Mouse (Mus musculus): Measurements from ENCODE around the gene Mark1.

Mark1 gene

DNA sequence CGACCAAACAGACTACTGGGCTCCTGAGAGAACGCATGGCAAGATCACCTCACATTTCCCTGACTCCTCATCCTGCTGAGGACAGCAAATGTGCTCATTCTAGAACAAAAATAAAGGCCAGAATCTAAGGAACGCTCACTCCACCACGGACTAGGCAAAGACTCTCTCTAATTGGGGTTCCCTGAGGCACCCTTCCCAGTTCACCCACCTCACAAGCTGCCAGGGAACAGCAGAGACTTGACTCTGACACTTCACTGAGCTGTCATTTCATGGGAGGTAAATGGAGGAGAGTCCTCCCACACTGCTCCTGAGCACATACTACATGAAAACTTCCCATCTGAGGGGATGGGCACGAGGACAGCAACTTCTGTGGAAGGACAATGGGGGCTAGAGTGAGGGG, 37.5 kb downstream of the Mark1 start:
- DNase-seq (ENCODE audit: low read depth) = no peak

DNA sequence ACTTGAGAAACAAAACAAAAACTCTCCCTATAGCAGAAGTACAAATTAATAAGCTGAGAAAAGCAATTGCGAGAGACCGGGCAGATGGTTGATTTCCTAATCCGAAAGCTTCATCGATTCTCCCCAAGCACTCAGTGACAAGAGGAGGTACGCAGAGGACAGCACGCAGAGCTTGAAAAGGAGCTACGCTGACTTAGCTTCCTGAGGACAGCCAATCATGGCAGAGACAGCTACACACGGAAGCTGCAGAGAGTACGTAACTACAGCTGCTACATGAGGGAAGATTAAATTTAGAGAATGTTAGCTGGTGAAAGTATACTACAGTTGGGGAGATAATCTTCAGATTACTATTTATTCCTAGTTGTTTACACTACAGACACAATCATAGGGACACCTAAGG, 40.6 kb downstream of the Mark1 start:
- DNase-seq (ENCODE audit: low read depth) = no peak

DNA sequence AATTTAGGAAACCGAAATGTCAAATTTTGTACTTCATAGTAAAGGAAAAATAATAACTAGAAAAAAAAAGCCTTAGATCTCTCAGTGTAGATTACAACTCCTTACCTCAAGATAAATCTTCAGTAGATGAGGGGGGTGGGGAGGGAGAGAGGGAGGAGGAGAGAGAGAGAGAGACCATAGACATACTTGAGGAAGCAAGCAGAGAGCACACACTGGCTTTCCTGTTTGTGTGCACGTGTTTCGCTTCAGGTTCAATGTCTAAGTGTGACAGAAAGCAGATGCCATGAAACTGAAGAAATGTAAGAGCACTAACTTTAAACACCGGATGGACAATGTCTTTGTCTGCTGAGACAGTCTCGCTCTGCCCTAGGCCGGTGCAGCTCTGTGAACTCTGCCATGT, 41.0 kb downstream of the Mark1 start:
- no peak for DNase-seq (ENCODE audit: low read depth)

DNA sequence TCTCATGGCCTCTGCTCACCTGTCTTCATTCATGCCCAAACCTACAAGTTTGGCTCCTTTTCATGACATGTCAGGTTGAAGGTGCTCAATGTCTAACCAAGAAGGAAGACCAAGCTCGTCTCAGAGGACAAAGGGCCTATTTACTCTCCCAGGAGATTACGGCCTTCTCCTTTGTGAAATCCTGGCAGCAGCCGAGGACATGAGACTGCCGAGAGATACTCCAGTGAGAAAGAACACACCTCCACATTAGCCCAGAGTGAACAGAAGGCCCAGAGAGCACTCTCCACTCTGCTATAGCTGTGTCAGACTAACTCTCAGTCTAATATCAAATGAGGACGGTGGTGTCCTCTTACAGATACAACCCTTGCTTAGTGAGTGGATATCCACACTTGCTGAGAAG, 47.6 kb downstream of the Mark1 start:
- no peak for DNase-seq (ENCODE audit: low read depth)

DNA sequence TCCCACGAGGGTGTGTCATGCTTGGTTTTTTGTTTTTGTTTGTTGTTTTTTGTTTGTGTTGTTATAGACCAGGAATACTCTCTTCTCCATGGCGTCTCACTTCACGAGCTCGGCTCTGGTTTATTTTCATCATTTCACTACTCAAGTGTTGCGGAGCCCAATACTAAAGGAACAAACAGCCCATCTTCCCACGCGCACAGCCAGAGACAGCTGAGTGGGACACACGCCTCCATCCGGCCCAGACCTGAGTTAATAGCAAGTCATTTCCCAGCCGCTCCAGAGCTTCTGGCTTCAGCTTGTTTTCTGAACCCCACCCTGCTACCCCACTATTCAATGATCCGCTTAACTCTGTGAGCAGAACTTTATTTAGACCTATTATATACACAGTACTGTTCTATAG, 48.3 kb downstream of the Mark1 start:
- no peak for DNase-seq (ENCODE audit: low read depth)

DNA sequence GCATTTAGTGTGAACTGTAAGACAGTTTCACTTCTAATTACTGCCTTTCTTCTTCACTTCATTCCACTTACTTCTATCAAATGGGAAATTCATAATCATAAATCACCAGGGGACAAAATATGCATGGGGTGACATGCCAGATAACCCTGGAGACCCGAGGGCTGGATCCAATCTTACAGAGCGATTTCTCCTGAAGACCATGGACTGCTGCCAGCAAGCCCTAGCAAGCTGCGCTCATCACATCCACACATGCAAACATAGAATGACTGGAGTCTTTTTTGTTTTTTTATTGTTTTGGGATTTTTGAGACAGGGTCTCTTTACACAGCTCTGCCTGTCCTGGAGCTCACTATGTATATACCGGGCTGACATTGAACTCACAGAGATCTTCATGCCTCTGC, 61.3 kb downstream of the Mark1 start:
- no peak for DNase-seq (ENCODE audit: low read depth)

DNA sequence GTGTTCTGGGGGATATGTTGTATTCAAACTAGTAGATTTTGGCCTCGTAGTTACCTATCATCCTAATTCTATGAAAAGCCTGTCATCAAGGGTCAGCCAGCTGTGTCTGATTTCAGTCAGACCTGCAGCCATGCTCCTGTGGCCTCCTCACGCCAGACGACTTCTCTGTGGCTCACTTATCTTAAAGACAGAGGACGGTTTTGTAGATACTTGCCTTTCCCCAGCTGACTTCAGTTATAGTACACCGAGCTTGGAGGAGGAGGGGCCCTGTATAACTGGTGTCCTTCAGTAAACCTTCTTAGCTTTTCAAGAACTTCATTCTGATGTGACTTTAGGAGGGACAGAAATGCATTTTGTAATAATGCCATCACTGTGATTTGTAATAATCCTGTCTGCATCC, 63.4 kb downstream of the Mark1 start:
- no peak for DNase-seq (ENCODE audit: low read depth)

DNA sequence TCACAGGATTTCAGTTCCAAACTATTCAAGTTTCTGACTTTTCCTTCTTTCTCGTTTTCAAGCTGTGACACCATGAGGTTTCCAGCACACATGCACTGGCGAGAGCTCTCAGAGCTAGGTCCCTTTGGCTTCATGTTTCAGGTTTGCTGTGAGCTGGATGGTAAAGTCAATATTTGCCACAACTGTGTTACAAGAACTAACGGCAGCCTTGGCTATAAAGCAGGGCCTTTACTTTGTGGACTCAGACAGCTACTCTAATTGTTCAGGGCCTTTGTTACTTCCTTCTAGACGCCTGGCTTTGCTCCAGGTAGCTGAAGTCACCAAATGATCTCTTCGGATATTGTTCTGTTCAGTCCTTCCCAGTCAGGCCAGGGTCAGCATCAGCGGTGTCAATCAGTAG, 63.9 kb downstream of the Mark1 start:
- no peak for DNase-seq (ENCODE audit: low read depth)

DNA sequence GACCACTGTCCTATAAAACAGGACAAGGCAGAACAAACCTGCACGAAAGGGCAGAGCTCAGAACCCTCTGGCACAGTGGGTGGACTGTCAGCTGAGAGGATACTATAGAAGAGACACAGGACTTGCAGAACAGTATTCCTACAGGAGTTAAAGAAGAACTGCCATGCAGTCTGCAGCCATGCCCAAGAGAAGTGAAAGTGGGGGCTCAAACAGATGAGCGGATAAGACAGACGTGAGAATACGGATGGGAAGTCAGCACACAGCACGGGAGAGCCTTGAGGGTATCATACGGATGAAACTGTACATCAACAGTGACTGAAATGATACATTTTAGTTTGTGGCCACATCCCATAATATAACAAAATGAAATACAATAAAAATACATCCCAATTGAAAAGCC, 68.3 kb downstream of the Mark1 start:
- no peak for DNase-seq (ENCODE audit: low read depth)

DNA sequence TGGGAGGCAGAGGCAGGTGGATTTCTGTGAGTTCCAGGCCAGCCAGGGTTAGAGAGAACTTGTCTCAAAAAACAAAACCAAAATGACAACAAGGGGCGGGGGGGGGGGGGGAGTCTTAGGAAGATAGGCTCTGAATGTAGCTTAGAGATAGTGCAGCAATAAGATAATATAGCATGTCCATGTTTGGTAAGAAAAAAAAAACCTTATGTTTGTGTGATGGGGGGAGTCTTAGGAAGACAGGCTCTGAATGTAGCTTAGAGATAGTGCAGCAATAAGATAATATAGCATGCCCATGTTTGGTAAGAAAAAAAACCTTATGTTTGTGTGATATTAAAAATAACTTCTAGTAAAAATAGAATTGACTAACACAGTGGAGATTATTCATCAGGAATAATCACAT, 71.0 kb downstream of the Mark1 start:
- no peak for DNase-seq (ENCODE audit: low read depth)

DNA sequence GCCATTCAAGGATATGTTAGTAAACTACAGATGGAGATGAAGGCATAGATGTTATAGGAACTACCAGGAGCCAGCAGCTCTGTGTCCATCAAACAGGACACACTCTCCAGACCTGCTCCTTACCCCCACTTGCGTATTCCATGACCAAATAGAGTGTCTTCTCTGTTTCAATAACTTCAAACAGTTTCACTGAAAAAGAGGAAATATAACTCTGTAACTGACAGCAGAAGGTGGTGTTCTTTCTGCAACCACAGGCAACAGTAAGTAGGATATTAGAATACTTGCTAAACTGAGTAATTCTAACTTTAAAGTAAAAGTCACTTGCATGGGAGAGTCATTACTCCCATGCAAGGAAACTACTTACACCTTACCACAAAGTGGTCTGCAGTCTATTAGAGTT, 71.5 kb downstream of the Mark1 start:
- DNase-seq (ENCODE audit: low read depth) = no peak

DNA sequence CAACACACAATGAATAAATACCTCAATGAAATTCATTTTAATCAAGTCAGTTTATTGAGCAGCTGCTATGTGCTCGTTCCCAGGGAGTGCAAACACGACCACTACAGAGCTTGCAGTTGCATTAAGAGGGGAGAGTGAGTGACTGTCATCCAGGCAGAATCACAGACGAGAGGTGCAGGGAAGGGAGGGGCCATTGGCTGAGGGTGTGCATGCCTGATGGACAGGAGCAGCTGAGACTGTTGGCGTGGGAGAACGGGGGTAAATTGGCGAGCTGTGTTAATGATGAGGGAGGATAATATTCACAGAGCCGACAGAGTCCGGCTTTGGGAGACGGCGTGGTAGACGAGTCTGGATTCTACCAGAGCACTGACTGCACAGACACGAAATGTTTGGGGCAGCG, 76.5 kb downstream of the Mark1 start:
- no peak for DNase-seq (ENCODE audit: low read depth)

DNA sequence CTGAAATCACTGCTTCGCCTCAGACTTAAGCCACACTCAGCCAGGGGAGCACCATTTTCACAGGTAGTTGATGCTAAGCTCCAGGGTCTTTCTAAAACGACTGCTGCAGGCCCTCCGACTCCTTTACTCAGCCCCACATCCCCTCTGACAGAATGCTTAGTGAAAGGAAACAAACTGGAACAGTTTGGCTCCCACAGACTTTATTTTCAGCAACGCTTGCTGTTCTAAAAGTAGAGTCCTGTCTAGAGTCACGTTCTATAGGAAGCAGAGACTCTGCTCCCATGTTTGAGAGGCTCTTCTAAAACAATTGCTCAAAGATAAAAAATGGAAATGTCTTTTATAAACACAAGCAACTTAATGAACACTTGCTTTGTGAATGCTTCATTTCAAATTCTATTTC, 79.3 kb downstream of the Mark1 start:
- no peak for DNase-seq (ENCODE audit: low read depth)

DNA sequence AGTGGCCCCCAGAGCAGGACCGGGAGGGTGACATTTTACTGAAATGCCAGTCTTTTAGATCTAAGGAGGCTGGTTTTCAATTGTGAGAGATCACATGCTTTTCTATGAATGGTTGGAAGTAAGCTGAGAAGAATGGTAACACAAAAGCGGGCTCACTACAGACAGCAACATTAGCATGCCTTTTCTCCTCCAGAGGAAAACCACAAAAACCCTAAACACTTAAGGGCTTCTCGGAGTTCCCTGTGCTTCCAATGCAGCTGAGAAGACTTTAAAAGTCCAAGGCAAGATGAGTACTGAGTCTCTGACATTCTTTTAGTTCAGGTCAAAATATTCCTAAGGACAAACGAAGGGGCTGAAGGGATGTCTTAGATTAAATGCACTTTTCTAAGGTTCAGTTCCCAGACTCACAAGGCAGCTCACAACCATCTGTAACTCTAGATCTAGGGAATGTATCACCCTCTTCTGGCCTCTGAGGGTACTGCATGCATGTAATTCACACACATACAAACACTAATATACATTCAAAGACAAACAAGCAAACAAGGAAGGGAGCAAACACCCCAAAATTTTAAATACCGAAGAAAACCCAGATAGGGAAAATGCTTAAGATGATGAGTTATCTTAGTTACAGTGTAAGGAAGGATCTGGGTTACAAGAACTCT, 81.0 kb downstream of the Mark1 start:
- DNase-seq (ENCODE audit: low read depth) = no peak

DNA sequence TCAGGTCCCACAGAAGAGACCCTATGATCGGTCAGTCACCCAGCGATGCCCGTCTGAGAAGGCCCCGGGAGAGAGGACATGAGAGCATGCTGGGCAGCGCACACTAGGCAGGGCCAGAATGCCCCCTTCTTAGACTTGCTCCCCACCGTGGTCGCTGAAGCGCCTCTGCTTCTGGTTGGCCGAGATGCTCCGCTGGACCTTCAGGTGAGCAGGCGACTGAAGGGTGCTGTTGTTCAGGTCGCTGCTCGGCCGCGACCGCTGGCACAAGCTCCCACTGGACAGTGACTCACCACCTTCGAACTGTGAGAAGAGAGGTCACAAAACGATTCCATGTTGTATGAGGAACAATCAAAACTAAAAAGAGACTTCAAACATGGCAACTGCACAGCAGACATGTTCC, 87.0 kb downstream of the Mark1 start:
- DNase-seq (ENCODE audit: low read depth) = no peak

DNA sequence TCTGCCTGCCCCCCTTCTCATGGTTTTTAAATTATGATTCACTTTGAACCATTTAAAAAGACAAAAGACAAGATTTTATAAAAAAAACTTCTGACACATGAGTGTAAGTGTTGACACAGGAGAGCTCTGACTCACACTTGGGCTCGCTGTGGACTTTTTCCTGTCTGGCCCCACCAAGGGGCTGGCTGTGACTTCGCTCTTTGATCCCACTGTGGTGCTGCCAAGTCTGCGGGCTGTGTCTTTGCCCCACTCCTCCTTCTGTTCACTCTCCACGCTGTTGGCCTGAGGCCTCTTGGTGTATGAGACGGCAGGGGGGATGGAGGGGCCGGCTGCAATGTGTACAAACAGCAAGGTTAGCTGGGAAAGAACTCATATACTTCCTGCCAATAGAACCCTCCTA, 87.5 kb downstream of the Mark1 start:
- DNase-seq (ENCODE audit: low read depth) = peak; percentile 91

DNA sequence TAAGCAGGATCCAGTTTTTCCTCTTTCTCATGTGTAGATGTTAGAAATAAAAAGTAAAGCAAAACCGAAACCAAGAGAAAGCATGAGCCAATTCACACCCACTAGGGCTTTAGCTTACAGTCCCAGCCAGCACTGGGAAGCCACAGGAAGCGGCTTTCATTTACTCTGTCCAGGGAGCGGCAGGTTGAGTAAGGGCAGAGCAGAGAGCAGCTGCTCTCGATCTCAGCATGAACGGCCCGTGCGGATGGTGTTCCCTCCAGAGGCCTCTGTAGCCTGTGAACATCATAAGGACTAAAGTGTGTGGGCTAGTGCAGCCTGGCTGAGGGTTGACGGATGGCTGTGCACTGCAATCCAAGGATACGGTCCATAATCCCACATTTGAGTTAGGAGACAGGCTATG, 90.8 kb downstream of the Mark1 start:
- DNase-seq (ENCODE audit: low read depth) = no peak

DNA sequence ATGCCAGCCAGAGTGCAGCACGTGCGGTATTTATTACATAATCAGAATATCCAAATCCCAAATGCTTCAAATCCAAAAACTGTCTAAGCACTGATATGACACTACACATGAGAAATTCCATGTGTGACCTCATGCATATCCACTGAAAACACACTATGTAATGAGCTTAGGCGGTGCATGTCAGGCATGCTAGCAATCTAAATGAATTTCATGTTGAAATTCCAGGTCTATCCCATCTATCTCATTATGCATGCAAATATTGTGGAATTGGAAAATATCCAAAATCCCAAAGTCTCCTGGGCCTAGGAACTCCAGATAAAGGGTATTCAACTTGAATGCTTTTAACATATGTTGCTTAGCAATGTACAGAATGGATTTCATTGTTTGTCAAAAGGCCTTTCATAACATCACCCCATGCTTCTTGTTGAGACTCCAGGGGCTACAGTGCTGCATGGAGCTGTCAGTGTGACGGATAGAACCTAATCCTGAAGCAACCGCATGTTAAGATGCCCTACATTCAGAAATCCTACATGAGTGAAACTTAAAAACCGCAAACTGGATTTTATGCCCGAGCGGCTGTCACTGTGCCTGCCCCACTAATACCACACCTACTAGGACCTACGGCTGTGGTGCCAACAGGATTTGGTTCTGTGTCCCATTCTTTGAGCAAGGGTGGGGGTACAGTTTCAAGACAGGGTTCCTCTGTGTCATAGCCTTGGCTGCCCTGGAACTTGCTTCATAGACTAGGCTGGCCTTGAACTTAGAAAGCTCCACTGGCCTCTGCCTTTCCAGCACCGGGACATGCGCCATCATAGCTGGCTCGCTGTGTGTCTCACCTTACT, 93.2 kb downstream of the Mark1 start:
- no peak for DNase-seq (ENCODE audit: low read depth)

DNA sequence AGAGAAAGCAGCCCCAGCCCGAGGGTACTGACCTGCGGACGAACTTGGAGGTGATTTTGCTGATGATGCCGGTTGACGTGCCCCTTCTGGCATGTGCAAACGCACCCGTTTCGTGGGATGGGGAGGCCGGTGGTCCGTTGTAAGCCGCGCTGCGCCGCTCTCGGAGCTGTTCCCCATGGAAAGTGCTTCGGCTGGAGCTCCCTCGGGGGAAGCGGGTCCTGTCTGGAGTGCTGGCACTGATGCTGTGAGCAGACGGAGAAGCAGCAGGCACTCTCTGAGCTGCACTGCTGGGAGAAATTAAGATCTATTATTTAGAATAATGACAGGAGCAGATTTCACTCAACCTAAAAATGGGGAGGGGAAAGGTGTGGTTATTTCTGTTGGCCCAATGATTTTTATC, 94.0 kb downstream of the Mark1 start:
- no peak for DNase-seq (ENCODE audit: low read depth)

DNA sequence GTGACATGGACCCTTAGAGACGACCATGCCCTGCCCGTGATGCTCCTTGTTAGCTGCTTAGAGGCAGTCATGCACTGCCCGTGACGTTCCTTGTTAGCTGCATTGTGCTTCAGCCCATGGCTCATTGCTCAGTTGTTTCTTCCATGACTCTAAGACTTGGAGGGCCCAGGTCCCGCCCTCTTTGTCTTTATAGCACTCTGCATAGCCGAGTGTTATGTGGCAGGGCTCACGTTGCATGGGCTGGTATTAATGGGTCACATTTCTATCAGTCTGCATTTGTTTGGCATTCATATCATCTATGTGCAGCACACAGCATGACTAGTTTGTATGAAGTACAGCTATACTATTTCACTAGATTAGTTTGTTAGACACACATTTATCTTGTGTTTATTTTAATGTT, 95.7 kb downstream of the Mark1 start:
- no peak for DNase-seq (ENCODE audit: low read depth)

DNA sequence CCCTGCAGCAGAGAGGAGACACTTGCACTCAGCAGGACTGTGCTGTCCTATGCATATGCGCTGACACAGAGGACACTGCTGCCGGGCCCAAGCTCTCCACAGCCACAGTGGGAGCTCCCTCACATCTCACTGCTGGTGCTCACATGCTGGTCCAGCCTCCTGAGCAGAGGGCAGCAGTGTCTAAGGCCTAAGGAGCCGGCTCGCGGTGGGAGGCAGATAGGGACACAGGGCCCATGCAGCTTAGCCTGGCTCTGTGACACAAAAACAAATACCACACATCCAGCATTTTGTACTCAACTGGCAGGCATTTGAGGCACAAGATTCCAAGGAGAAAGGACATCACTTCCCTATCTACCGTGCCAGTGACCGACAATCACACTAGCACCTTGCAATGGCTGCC, 96.5 kb downstream of the Mark1 start:
- DNase-seq (ENCODE audit: low read depth) = no peak

DNA sequence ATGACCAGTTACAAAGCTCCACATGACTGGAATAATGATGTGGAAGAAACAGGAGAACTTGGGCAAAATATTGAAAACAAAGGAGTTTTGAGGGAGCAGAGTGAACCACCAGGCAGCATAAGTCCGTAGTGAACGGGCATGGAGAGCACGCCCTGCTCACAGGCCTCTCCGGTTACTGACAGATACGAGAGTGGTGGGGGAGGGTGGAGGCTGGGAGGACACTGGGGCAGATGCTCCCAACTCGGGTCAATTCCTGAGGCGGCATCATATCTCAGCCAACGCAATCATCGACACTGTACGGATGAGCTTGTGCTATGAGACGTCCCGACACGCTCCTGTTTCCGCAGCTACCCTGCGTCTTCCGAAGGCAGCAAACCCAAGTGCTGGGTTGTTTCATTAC, 102.0 kb downstream of the Mark1 start:
- DNase-seq (ENCODE audit: low read depth) = no peak

DNA sequence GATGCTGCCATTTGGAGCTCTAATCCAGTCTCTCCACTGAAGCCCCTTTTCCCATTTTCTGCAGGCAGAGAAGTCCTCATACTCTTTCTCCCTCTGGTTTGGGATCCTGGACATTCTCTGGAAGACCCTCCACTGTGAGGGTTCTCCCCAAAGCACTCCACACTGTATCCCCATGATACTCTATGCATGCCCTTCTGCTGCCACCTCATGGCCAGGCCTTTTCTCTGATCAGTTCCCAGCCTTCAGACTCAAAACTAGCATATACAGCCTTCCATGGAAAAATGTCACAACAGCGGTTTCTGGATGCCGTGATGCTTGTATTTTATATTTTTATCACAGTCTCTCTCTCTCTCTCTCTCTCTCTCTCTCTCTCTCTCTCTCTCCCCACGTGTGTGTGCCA, 107.4 kb downstream of the Mark1 start:
- DNase-seq (ENCODE audit: low read depth) = no peak

DNA sequence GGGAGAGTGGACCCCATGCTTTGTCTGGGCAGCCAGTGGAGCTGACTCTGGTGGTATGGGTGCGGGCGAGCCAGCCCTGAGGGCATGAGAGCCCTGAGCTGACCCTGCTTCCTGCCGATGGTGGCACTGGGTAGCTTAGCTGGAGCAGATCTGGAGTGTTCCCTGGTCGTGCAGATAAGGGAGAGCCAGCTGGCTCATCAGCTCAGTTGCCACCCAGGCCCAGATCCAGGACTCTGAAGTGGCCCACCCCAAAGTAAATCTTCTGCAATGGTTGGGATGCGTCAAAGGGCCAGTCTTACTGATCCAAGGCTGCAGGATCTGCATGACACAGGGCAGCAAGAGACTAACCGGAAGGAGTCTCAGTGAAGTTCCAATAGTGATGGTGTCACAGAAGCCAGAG, 109.9 kb downstream of the Mark1 start:
- DNase-seq (ENCODE audit: low read depth) = no peak
